Mouse (Mus musculus): ENCODE results near the gene Armh1. TPM values are rescaled to one million over a fixed set of nuclear protein-coding genes. Genes with fewer than 3 reads are reported as not detected.
"Not testable (repeated sequence)": the region's sequence is repeated elsewhere in the genome, so short reads cannot be mapped to it uniquely, and the experiment has no call there.

Gene Armh1
- polyA plus RNA-seq, 1 experiment from 2014 or later: 1.5 TPM

- Histone ChIP-seq H3K9ac (replicated peaks) (no peak overlapping the region), H3K4me2 (no peak overlapping the region), H3K9me3 (replicated peaks) (no peaks in the 10 kb centered on the region), H3K4me3 (replicated peaks) (no peak overlapping the region), H3K36me3 (peaks cover 10% of the 10 kb centered on the region), H3K4me1 (peaks cover 6% of the 10 kb centered on the region), H3K27me3 (replicated peaks) (peaks cover 11% of the 10 kb centered on the region; the same call in 1 of the 2 replicates), H3K27ac (replicated peaks) (no peak overlapping the region)
- ATAC-seq (ENCODE audit: low FRiP score): no peak
- 9% methylated on average over 2 of the region's 2 CpGs for WGBS
Observed at GRCm38 (mm10) chr4:117267284-117267683, 15.4 kb upstream of the Armh1 start.

- no peak for ATAC-seq (ENCODE audit: low FRiP score)
- no peak overlapping the region for H3K4me3 ChIP-seq (replicated peaks)
- no peak overlapping the region for H3K9ac ChIP-seq (replicated peaks)
- peaks cover 8% of the 10 kb centered on the region for H3K4me1 ChIP-seq
- 55% methylated on average over 8 of the region's 8 CpGs for WGBS
- no peak overlapping the region for H3K4me2 ChIP-seq
- H3K36me3 ChIP-seq: no peaks in the 10 kb centered on the region
- H3K27me3 ChIP-seq (replicated peaks): peaks cover 3% of the 10 kb centered on the region; the same call in 1 of the 2 replicates
- H3K9me3 ChIP-seq (replicated peaks): no peaks in the 10 kb centered on the region
- no peak overlapping the region for H3K27ac ChIP-seq (replicated peaks)
Observed at GRCm38 (mm10) chr4:117262987-117263386, 11.1 kb upstream of the Armh1 start.

- Histone ChIP-seq H3K36me3 (no peaks in the 10 kb centered on the region), H3K27me3 (replicated peaks) (no peaks in the 10 kb centered on the region), H3K9ac (replicated peaks) (no peak overlapping the region), H3K4me2 (no peak overlapping the region), H3K4me1 (peaks cover 8% of the 10 kb centered on the region), H3K9me3 (replicated peaks) (no peaks in the 10 kb centered on the region), H3K27ac (replicated peaks) (no peak overlapping the region), H3K4me3 (replicated peaks) (no peak overlapping the region)
- ATAC-seq (ENCODE audit: low FRiP score): no peak
- WGBS: 46% methylated on average over 13 of the region's 13 CpGs
Observed at GRCm38 (mm10) chr4:117262101-117262913, 10.4 kb upstream of the Armh1 start.

- Histone ChIP-seq H3K4me2 (no peak overlapping the region), H3K27me3 (replicated peaks) (no peaks in the 10 kb centered on the region), H3K36me3 (no peaks in the 10 kb centered on the region), H3K27ac (replicated peaks) (no peak overlapping the region), H3K9ac (replicated peaks) (no peak overlapping the region), H3K9me3 (replicated peaks) (no peaks in the 10 kb centered on the region), H3K4me1 (peaks cover 8% of the 10 kb centered on the region), H3K4me3 (replicated peaks) (no peak overlapping the region)
- WGBS: 88% methylated on average over 2 of the region's 2 CpGs
- no peak for ATAC-seq (ENCODE audit: low FRiP score)
Observed at GRCm38 (mm10) chr4:117261222-117261621, 9.3 kb upstream of the Armh1 start.

- H3K4me1 ChIP-seq: peaks cover 10% of the 10 kb centered on the region
- H3K27ac ChIP-seq (replicated peaks); ATAC-seq (ENCODE audit: low FRiP score); H3K36me3 ChIP-seq; H3K9me3 ChIP-seq (replicated peaks); H3K4me2 ChIP-seq; H3K4me3 ChIP-seq (replicated peaks); H3K9ac ChIP-seq (replicated peaks); H3K27me3 ChIP-seq (replicated peaks): not testable (repeated sequence)
- WGBS: 73% methylated on average over 6 of the region's 6 CpGs
Observed at GRCm38 (mm10) chr4:117259909-117260308, 8.0 kb upstream of the Armh1 start.

GRCm38 (mm10) chr4:117254672-117255071 lies 2.7 kb upstream of the Armh1 start:
- no peak for ATAC-seq (ENCODE audit: low FRiP score)

GRCm38 (mm10) chr4:117254017-117254627 lies 2.2 kb upstream of the Armh1 start:
- no peak overlapping the region for H3K4me3 ChIP-seq (replicated peaks)
- H3K4me1 ChIP-seq: peaks cover 20% of the 10 kb centered on the region
- 0 out of 2 replicates have a peak, but pooled peaks cover 4% of the 10 kb centered on the region for H3K27me3 ChIP-seq (replicated peaks)
- no peak overlapping the region for H3K27ac ChIP-seq (replicated peaks)
- no peak overlapping the region for H3K4me2 ChIP-seq
- no peak for ATAC-seq (ENCODE audit: low FRiP score)
- H3K9me3 ChIP-seq (replicated peaks): no peaks in the 10 kb centered on the region
- H3K9ac ChIP-seq (replicated peaks): no peak overlapping the region
- WGBS: 63% methylated on average over 5 of the region's 5 CpGs
- no peaks in the 10 kb centered on the region for H3K36me3 ChIP-seq

More at GRCm38 (mm10) chr4:117254672-117255071, 2.7 kb upstream of the Armh1 start:
- H3K4me2 ChIP-seq: no peak overlapping the region
- no peak overlapping the region for H3K4me3 ChIP-seq (replicated peaks)
- H3K4me1 ChIP-seq: peaks cover 20% of the 10 kb centered on the region
- no peaks in the 10 kb centered on the region for H3K36me3 ChIP-seq
- no peak overlapping the region for H3K9ac ChIP-seq (replicated peaks)
- 0 out of 2 replicates have a peak, but pooled peaks cover 4% of the 10 kb centered on the region for H3K27me3 ChIP-seq (replicated peaks)
- WGBS: 30% methylated on average over 6 of the region's 6 CpGs
- H3K27ac ChIP-seq (replicated peaks): no peak overlapping the region
- H3K9me3 ChIP-seq (replicated peaks): no peaks in the 10 kb centered on the region

GRCm38 (mm10) chr4:117253218-117254016 lies 1.5 kb upstream of the Armh1 start:
- Histone ChIP-seq H3K36me3 (no peaks in the 10 kb centered on the region), H3K9me3 (replicated peaks) (no peaks in the 10 kb centered on the region), H3K27me3 (replicated peaks) (0 out of 2 replicates have a peak, but pooled peaks cover 4% of the 10 kb centered on the region), H3K9ac (replicated peaks) (no peak overlapping the region), H3K4me1 (peaks cover 20% of the 10 kb centered on the region), H3K4me2 (no peak overlapping the region), H3K4me3 (replicated peaks) (no peak overlapping the region), H3K27ac (replicated peaks) (no peak overlapping the region)
- ATAC-seq (ENCODE audit: low FRiP score): no peak
- 60% methylated on average over 12 of the region's 12 CpGs for WGBS

GRCm38 (mm10) chr4:117252755-117253154 lies 830 bp upstream of the Armh1 start:
- peaks cover 20% of the 10 kb centered on the region for H3K4me1 ChIP-seq
- WGBS: 87% methylated on average over 5 of the region's 5 CpGs
- 0 out of 2 replicates have a peak, but pooled peaks cover 4% of the 10 kb centered on the region for H3K27me3 ChIP-seq (replicated peaks)
- no peaks in the 10 kb centered on the region for H3K36me3 ChIP-seq
- H3K9me3 ChIP-seq (replicated peaks): no peaks in the 10 kb centered on the region
- H3K27ac ChIP-seq (replicated peaks): no peak overlapping the region
- H3K9ac ChIP-seq (replicated peaks): no peak overlapping the region
- ATAC-seq (ENCODE audit: low FRiP score): no peak
- H3K4me2 ChIP-seq: peak overlapping the region; percentile 74
- H3K4me3 ChIP-seq (replicated peaks): no peak overlapping the region

GRCm38 (mm10) chr4:117252351-117252750 lies 426 bp upstream of the Armh1 start:
- no peak for ATAC-seq (ENCODE audit: low FRiP score)
- H3K9me3 ChIP-seq (replicated peaks): no peaks in the 10 kb centered on the region
- no peaks in the 10 kb centered on the region for H3K36me3 ChIP-seq
- 0 out of 2 replicates have a peak, but pooled peaks cover 4% of the 10 kb centered on the region for H3K27me3 ChIP-seq (replicated peaks)
- H3K27ac ChIP-seq (replicated peaks): peak overlapping the region; percentile 74
- peak overlapping the region; percentile 54 for H3K9ac ChIP-seq (replicated peaks)
- WGBS: 30% methylated on average over 5 of the region's 5 CpGs
- H3K4me2 ChIP-seq: peak overlapping the region; percentile 74
- H3K4me1 ChIP-seq: peaks cover 20% of the 10 kb centered on the region
- peak overlapping the region; percentile 66 for H3K4me3 ChIP-seq (replicated peaks)

GRCm38 (mm10) chr4:117250982-117251381 lies 943 bp downstream of the Armh1 start:
- Histone ChIP-seq H3K4me1 (peaks cover 20% of the 10 kb centered on the region), H3K4me2 (peak overlapping the region; percentile 74), H3K9ac (replicated peaks) (no peak overlapping the region), H3K36me3 (no peaks in the 10 kb centered on the region), H3K4me3 (replicated peaks) (no peak overlapping the region), H3K27me3 (replicated peaks) (0 out of 2 replicates have a peak, but pooled peaks cover 4% of the 10 kb centered on the region), H3K27ac (replicated peaks) (no peak overlapping the region), H3K9me3 (replicated peaks) (no peaks in the 10 kb centered on the region)
- ATAC-seq (ENCODE audit: low FRiP score): no peak
- 65% methylated on average over 1 of the region's 1 CpGs for WGBS
